8 mouse cellular contexts compared by ENCODE assay signal in genomic region chr17:80727341-80727951, GRCm38 (mm10). TPM values are rescaled to one million over a fixed set of nuclear protein-coding genes. Genes with fewer than 3 reads are reported as not detected.
DNase-seq lines count a peak whose midpoint lies in the region; ATAC-seq lines count a peak whose summit lies in the region.

No protein-coding gene starts in this region.

- DNase-seq in midbrain, embryonic 14.5 days: peak; percentile 74
- peak; percentile 28 to 39 for DNase-seq in spleen, postnatal 10 days (ENCODE audit: low spot score in 2 of 2)

- no peaks in the 10 kb centered on the region for H3K9me3 ChIP-seq in erythroblast, embryonic 14.5 days (ENCODE audit: control insufficient read depth, low read length)
- no peaks in the 10 kb centered on the region for H3K9me3 ChIP-seq in intestine, embryonic 16.5 days (ENCODE audit: control insufficient read depth, low read length)
- no peaks in the 10 kb centered on the region for H3K9me3 ChIP-seq in limb, embryonic 15.5 days
- H3K9me3 ChIP-seq in midbrain, embryonic 14.5 days (ENCODE audit: control insufficient read depth, low read length): no peaks in the 10 kb centered on the region

- peaks cover 30% of the 10 kb centered on the region for H3K27me3 ChIP-seq in erythroblast, embryonic 14.5 days (ENCODE audit: control insufficient read depth)
- H3K27me3 ChIP-seq in intestine, embryonic 16.5 days (replicated peaks; ENCODE audit: control insufficient read depth, insufficient read depth, low read length): no peaks in the 10 kb centered on the region
- H3K27me3 ChIP-seq in limb, embryonic 15.5 days: no peaks in the 10 kb centered on the region
- no peaks in the 10 kb centered on the region for H3K27me3 ChIP-seq in midbrain, embryonic 14.5 days (ENCODE audit: control insufficient read depth, insufficient read depth, low read length)

- H3K27ac ChIP-seq in intestine, embryonic 16.5 days (ENCODE audit: low read length): peak overlapping the region; percentile 99
- peak overlapping the region; percentile 97 for H3K27ac ChIP-seq in limb, embryonic 15.5 days
- peak overlapping the region; percentile 94 for H3K27ac ChIP-seq in midbrain, embryonic 14.5 days (replicated peaks; ENCODE audit: low read depth, low read length)

- H3K4me1 ChIP-seq in erythroblast, embryonic 14.5 days (ENCODE audit: control insufficient read depth): peaks cover 12% of the 10 kb centered on the region
- H3K4me1 ChIP-seq in intestine, embryonic 16.5 days (ENCODE audit: control insufficient read depth, insufficient read depth, low read length): peaks cover 18% of the 10 kb centered on the region
- peaks cover 29% of the 10 kb centered on the region for H3K4me1 ChIP-seq in limb, embryonic 15.5 days
- H3K4me1 ChIP-seq in midbrain, embryonic 14.5 days (ENCODE audit: control insufficient read depth, insufficient read depth, low read length): peaks cover 26% of the 10 kb centered on the region

- no peaks in the 10 kb centered on the region for H3K36me3 ChIP-seq in erythroblast, embryonic 14.5 days (ENCODE audit: control insufficient read depth)
- 0 out of 2 replicates have a peak, but pooled peaks cover 2% of the 10 kb centered on the region for H3K36me3 ChIP-seq in intestine, embryonic 16.5 days (ENCODE audit: control insufficient read depth, insufficient read depth, low read length)
- H3K36me3 ChIP-seq in limb, embryonic 15.5 days: no peaks in the 10 kb centered on the region
- no peaks in the 10 kb centered on the region for H3K36me3 ChIP-seq in midbrain, embryonic 14.5 days (ENCODE audit: control insufficient read depth, insufficient read depth, low read length)

- no peak for ATAC-seq in erythroblast, adult 5-6 weeks (replicated peaks; ENCODE audit: low FRiP score, poor library complexity, severe bottlenecking)
- ATAC-seq in common myeloid progenitor, adult 5-6 weeks (replicated peaks; ENCODE audit: low read depth, poor library complexity, severe bottlenecking): peak; percentile 31
- ATAC-seq in granulocyte monocyte progenitor cell, adult 5-6 weeks (replicated peaks; ENCODE audit: poor library complexity, severe bottlenecking): peak; percentile 40
- peak; percentile 45 for ATAC-seq in intestine, embryonic 16.5 days
- ATAC-seq in limb, embryonic 15.5 days (ENCODE audit: insufficient number of reproducible peaks, low FRiP score, low TSS enrichment, low read depth): peak; percentile 41; the same call in 1 of the 2 replicates
- peak; percentile 71 for ATAC-seq in midbrain, embryonic 14.5 days (ENCODE audit: low FRiP score, low TSS enrichment)

- peak overlapping the region; percentile 67 for H3K4me3 ChIP-seq in erythroblast, embryonic 14.5 days (replicated peaks)
- H3K4me3 ChIP-seq in intestine, embryonic 16.5 days (ENCODE audit: low read length): peak overlapping the region; percentile 97
- H3K4me3 ChIP-seq in limb, embryonic 15.5 days: peak overlapping the region; percentile 94
- H3K4me3 ChIP-seq in midbrain, embryonic 14.5 days (replicated peaks; ENCODE audit: low read depth, low read length): peak overlapping the region; percentile 95

- peak overlapping the region; percentile 79 for H3K4me2 ChIP-seq in intestine, embryonic 16.5 days (ENCODE audit: low read depth, low read length)
- H3K4me2 ChIP-seq in limb, embryonic 15.5 days: peak overlapping the region; percentile 77
- peak overlapping the region; percentile 66 for H3K4me2 ChIP-seq in midbrain, embryonic 14.5 days (ENCODE audit: low read length)

- under 1% methylated on average over 53 of the region's 54 CpGs for WGBS in intestine, embryonic 16.5 days
- under 1% methylated on average over 50 of the region's 54 CpGs for WGBS in limb, embryonic 15.5 days
- WGBS in midbrain, embryonic 14.5 days: under 1% methylated on average over 51 of the region's 54 CpGs

- H3K9ac ChIP-seq in intestine, embryonic 16.5 days (ENCODE audit: low read depth, low read length): peak overlapping the region; percentile 98
- peak overlapping the region; percentile 91 for H3K9ac ChIP-seq in limb, embryonic 15.5 days
- peak overlapping the region; percentile 97 for H3K9ac ChIP-seq in midbrain, embryonic 14.5 days (replicated peaks; ENCODE audit: low read length)

RNA-seq across cellular contexts. Expression of gene Map4k3, which starts 0.8 kb away (rescaled TPM):
- 0.02 TPM in 1 of 2 replicates, not detected in the other for polyA plus RNA-seq in erythroblast, embryonic 14.5 days (2012)
- total RNA-seq in erythroblast, adult 5-6 weeks (2015; ENCODE audit: low replicate concordance): 0.38 and 1.3 TPM in 2 replicates
- total RNA-seq in erythroblast, adult 5-6 weeks (2017; ENCODE audit: low replicate concordance): 0.60 and 1.4 TPM in 2 replicates
- total RNA-seq in common myeloid progenitor, adult 5-6 weeks (2017): 5.9 and 6.9 TPM in 2 replicates
- total RNA-seq in granulocyte monocyte progenitor cell, adult 5-6 weeks (2014; fragmentation: Nextera tagmentation): 8.6 and 24.6 TPM in 2 replicates
- 4.0 and 6.1 TPM in 2 replicates for total RNA-seq in granulocyte monocyte progenitor cell, adult 5-6 weeks (2017)
- polyA plus RNA-seq in intestine, embryonic 16.5 days (2015; fragmentation: Nextera tagmentation; extraction: Ambion mirVana): 15.2 and 16.9 TPM in 2 replicates
- 21.2 and 31.1 TPM in 2 replicates for polyA plus RNA-seq in limb, embryonic 15.5 days (2015; fragmentation: Nextera tagmentation; extraction: Ambion mirVana)
- 32.1 and 39.7 TPM in 2 replicates for polyA plus RNA-seq in midbrain, embryonic 14.5 days (2014; fragmentation: Nextera tagmentation; extraction: Ambion mirVana)

Comparison
In these comparisons a context has a peak if more than half of its experiments do, and no peak if none do; other contexts are left out.
1. RNA of gene Map4k3, which starts 0.8 kb away (polyA plus RNA-seq): 32.1 to 39.7 TPM in midbrain, embryonic 14.5 days, 21.2 to 31.1 TPM in limb, embryonic 15.5 days and 15.2 to 16.9 TPM in intestine, embryonic 16.5 days; 0.02 TPM in erythroblast, embryonic 14.5 days; every median in the first group is over 10 times any median in the second.
2. Peak in every context shown above with its lines, with median percentiles within 50 percentile points of each other: H3K4me3 ChIP-seq, H3K27ac ChIP-seq, H3K4me2 ChIP-seq and H3K9ac ChIP-seq.